Mouse (Mus musculus) hindbrain, embryonic 14.5 days (tissue): ENCODE results near the gene Tbx3. TPM values are rescaled to one million over a fixed set of nuclear protein-coding genes. Genes with fewer than 3 reads are reported as not detected.

Experiments
- ATAC-seq: fragments of 200-750 bp; cut with Nextera tagmentation; 2 replicates; pipeline ENCODE4 v1.8.0; 2017; ENCODE audit warnings: moderate number of reproducible peaks, mild to moderate bottlenecking, moderate TSS enrichment, moderate library complexity; ENCODE audit not compliant: low FRiP score
- DNase-seq: peaks from one replicate; pipeline ENCODE4 v3.0.0-alpha.2; 2015; ENCODE audit warnings: low spot score
- H3K27ac ChIP-seq: fragments of 300-500 bp; sonication (generic); 2 replicates; pipeline ENCODE4 v1.5.1; 2014; ENCODE audit warnings: mild to moderate bottlenecking, moderate library complexity
- H3K27me3 ChIP-seq: fragments of 300-500 bp; sonication (generic); 2 replicates; pipeline ENCODE4 v1.6.1; 2014; ENCODE audit warnings: mild to moderate bottlenecking, low read length, mixed read lengths; ENCODE audit not compliant: control insufficient read depth, insufficient read depth
- H3K36me3 ChIP-seq: fragments of 300-500 bp; sonication (generic); replicated peaks from 2 replicates; pipeline ENCODE4 v1.6.1; 2014; ENCODE audit not compliant: control insufficient read depth, insufficient read depth
- H3K4me1 ChIP-seq: fragments of 300-500 bp; sonication (generic); replicated peaks from 2 replicates; pipeline ENCODE4 v1.6.1; 2014; ENCODE audit warnings: antibody characterized with exemption, low read length, mixed read lengths; ENCODE audit not compliant: control insufficient read depth, insufficient read depth
- H3K4me2 ChIP-seq: fragments of 300-500 bp; sonication (generic); replicated peaks from 2 replicates; pipeline ENCODE4 v1.6.1; 2014; ENCODE audit warnings: mild to moderate bottlenecking, moderate library complexity
- H3K4me3 ChIP-seq: fragments of 300-500 bp; sonication (generic); replicated peaks from 2 replicates; pipeline ENCODE4 v1.5.1; 2014; ENCODE audit warnings: mild to moderate bottlenecking, low read length
- H3K9ac ChIP-seq: fragments of 300-500 bp; sonication (generic); 2 replicates; pipeline ENCODE4 v1.6.1; 2014
- H3K9me3 ChIP-seq: fragments of 300-500 bp; sonication (generic); 2 replicates; pipeline ENCODE4 v1.6.1; 2016; ENCODE audit warnings: low read length; ENCODE audit not compliant: control insufficient read depth
- WGBS: fragments of 180-500 bp; shearing (Covaris S2); extraction: QIAGEN DNeasy Blood & Tissue Kit; methylation state at CpG from one replicate; pipeline ENCODE4 v1.1.7; 2014; 5-methylcytosine and 5-hydroxymethylcytosine counted together
- polyA plus RNA-seq: library from polyadenylated mRNA; unstranded; fragments of >200 nt; fragmentation: Nextera tagmentation; extraction: Ambion mirVana; gene quantifications from 2 replicates; pipeline ENCODE4 v1.2.1, GENCODE M21; 2014

The Tbx3 gene
- polyA plus RNA-seq, 1 experiment from 2014 or later, result 6.6 TPM

DNA sequence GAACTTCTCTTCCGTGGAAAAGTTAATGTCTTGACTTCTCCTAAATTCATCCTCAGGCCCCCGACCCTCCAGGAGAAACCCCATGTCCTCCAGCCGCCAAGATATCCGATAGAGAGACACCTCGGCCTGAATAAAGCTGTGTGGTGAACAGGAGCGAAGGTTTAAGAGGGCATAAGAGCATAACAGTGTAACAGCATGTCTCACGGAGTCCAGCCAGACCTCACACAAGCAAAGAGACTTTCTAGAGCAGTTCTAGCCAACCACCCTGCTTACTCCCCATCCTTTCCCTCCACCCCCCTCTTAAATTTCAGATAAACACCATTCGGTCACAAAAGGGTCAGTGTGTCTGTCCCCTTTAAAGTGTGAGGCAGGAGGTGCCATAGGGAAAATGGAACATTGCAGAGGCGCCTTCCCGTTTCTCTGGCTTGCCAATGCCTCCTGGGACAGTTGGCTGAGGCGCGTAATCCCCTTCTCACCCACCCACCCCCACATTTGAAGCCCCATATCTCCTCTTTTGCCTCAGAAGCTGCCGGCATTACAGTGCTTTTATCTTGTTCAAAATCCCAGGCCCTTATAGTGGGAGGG, 3.0 kb upstream of the Tbx3 start:
- DNase-seq (no peak), ATAC-seq (no peak)

DNA sequence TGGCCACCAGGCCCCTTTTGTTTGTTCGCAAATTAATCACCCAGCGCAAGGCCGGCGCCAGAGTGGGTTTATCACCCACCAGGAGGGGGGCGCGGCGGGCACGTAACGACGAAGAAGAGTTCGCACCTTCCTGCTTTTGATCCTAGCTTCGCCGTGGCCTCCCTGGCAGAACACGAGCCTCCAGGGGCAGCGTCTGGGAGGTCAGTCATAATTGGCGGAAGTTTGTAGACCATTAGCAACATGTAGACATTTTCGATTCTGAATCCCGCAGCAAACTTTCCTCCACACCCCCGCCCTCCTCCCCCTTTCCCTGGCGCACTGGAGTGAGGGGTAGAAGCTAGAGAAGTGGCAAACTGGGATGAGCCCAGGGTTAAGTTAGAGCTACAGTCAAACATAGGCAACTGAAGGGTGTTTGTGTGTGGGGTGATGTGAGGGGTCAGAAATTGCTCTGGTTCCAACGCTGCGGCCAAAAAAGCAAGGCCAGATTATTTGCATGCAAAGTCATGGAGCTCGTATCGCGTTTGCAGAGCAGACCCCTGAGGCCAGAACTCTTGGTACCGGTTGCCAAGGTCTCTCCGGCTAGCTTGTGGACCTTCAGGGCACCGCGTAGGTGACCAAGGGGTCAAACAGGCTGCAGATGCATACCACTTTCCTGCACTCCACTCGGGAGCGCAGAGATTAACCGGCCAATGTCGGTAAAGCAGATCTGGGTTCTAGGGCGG, 2.1 kb upstream of the Tbx3 start:
- peaks cover 100% of the 10 kb centered on the region for H3K27me3 ChIP-seq
- no peak for ATAC-seq
- no peak overlapping the region for H3K4me3 ChIP-seq
- no peak overlapping the region for H3K9ac ChIP-seq
- no peak overlapping the region for H3K27ac ChIP-seq
- 1% methylated on average over 34 of the region's 34 CpGs for WGBS
- no peaks in the 10 kb centered on the region for H3K36me3 ChIP-seq
- peaks cover 11% of the 10 kb centered on the region; the same call in 1 of the 2 replicates for H3K4me1 ChIP-seq
- H3K9me3 ChIP-seq, result no peaks in the 10 kb centered on the region
- no peak overlapping the region for H3K4me2 ChIP-seq
- DNase-seq, result no peak

More for the DNA sequence above, 3.0 kb upstream of the Tbx3 start:
- Histone ChIP-seq H3K27ac (no peak overlapping the region), H3K4me3 (no peak overlapping the region), H3K9me3 (no peaks in the 10 kb centered on the region), H3K36me3 (no peaks in the 10 kb centered on the region), H3K9ac (no peak overlapping the region), H3K27me3 (peaks cover 100% of the 10 kb centered on the region), H3K4me2 (no peak overlapping the region), H3K4me1 (peaks cover 11% of the 10 kb centered on the region; the same call in 1 of the 2 replicates)
- 2% methylated on average over 13 of the region's 13 CpGs for WGBS

DNA sequence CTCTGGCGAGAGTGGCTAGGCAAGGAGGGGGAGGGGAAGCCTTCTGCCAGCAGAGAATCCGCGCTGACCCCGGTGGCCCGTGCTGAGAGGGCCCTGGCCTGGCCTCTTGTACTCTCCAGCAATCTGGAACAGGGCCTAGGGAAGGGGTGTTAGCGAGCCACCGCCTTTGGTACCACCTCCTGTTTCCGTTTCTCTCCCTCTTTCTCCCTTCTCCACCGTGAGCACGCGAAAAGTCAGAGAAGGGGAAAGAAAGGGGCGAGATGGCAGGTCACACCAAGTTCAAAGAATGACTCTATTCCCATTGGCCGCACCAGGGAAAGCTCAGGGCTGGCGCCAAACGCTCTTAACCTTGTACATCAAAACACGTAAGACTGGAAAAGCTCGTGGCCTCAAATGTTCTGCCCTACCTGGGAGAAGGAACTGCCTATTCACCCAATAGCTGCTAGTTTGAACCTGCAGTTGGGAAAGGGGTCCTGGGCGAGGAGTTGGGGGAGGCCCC, 1.5 kb upstream of the Tbx3 start:
- Histone ChIP-seq H3K9ac (no peak overlapping the region), H3K27ac (no peak overlapping the region), H3K27me3 (peaks cover 100% of the 10 kb centered on the region), H3K4me2 (no peak overlapping the region), H3K4me3 (no peak overlapping the region), H3K36me3 (no peaks in the 10 kb centered on the region), H3K9me3 (no peaks in the 10 kb centered on the region), H3K4me1 (peaks cover 11% of the 10 kb centered on the region; the same call in 1 of the 2 replicates)
- ATAC-seq (no peak), DNase-seq (no peak)
- 1% methylated on average over 18 of the region's 18 CpGs for WGBS

DNA sequence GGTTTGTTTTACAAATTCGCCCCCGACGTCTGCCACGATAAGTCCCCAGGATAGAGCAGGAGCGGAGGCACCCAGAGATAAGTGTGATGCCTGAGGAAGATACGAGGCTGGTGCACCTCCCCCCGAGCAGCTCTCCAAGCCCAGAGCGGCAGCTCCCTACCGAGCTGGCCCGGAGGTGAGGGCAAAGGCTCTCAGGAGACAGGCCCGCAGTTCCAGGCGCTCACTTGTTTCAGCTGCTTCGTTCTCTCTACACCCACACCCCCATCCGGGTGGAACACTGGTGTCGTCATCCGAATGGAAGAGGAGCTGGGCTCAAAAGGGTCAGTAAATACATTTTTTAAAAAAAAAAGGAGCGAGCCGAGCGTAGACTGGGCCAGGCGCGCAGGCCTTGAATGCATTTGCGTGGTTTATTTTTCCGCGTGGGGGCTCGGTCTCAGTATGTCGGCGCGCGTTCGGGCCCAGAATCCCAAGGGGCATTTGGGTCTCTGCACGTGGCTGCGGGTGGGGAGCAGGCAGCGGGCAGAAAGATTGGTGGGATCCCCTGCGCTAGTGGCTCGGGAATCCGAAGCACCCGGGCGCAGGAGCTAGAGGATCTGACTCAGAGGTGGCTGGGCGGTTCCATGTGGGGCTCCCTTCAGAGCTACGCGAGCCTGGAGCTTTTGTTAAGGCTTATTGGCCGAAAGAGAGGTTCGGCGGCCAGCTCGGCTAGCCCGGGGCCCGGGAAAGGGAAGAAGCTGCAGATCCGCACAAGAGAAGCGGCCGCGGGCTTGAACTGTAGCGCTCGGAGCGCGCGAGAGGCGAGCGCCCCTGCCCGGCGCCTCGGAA, 516 bp upstream of the Tbx3 start:
- H3K9me3 ChIP-seq, result no peaks in the 10 kb centered on the region
- WGBS, result under 1% methylated on average over 60 of the region's 61 CpGs
- H3K36me3 ChIP-seq, result no peaks in the 10 kb centered on the region
- peak overlapping the region; percentile 52 for H3K4me2 ChIP-seq
- no peak for DNase-seq
- peaks cover 100% of the 10 kb centered on the region for H3K27me3 ChIP-seq
- H3K9ac ChIP-seq, result peak overlapping the region; percentile 38; the same call in 1 of the 2 replicates
- peaks cover 11% of the 10 kb centered on the region; the same call in 1 of the 2 replicates for H3K4me1 ChIP-seq
- no peak overlapping the region for H3K27ac ChIP-seq
- H3K4me3 ChIP-seq, result peak overlapping the region; percentile 22
- no peak for ATAC-seq

DNA sequence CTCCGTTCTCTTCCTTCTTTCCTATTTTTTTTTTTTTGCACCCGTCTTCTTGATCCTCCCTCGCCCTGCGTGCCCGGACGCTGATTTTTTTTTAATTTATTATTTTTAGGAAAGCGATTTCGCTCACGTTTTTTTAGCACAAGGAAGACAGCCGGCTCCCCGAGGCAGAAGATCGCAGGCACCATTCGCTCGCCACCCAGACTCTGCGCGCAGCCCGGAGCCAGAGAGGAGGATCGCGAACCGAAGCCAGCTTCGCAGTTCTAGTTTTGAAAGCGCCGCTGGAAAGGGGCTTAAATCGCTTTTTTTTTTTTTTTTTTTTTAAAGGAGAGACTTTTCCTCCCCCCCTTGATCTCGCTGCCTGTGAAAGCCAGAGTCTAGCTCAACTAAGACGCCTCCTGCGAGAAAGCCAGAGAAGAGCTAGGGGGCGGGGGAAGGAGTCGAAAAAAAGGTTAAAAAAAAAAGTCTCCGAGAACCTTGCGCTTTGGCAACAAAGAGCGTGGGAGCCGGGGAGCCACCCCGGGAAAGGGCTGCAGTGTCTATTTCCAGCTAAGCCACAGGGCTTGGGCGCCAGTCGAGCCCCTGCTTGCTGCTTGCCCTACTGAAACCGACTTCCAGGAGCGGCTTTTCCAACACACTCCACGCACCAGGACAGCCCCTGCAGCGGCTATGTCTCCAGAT, 794 bp downstream of the Tbx3 start:
- no peak for ATAC-seq
- Histone ChIP-seq H3K27ac (no peak overlapping the region), H3K4me2 (peak overlapping the region; percentile 52), H3K4me3 (peak overlapping the region; percentile 22), H3K4me1 (peaks cover 11% of the 10 kb centered on the region; the same call in 1 of the 2 replicates), H3K27me3 (peaks cover 100% of the 10 kb centered on the region), H3K9me3 (no peaks in the 10 kb centered on the region), H3K36me3 (no peaks in the 10 kb centered on the region), H3K9ac (no peak overlapping the region; the same call in 1 of the 2 replicates)
- under 1% methylated on average over 40 of the region's 40 CpGs for WGBS
- no peak for DNase-seq

DNA sequence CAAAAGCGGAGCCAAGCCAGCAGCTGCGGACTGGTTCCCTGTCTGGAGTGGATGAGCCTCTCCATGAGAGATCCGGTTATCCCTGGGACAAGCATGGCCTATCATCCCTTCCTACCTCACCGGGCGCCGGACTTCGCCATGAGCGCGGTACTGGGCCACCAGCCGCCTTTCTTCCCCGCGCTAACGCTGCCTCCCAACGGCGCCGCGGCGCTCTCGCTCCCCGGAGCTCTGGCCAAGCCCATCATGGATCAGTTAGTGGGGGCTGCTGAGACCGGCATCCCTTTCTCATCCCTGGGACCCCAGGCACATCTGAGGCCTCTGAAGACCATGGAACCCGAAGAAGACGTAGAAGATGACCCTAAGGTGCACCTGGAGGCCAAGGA, 1.5 kb downstream of the Tbx3 start:
- Histone ChIP-seq H3K27me3 (peaks cover 100% of the 10 kb centered on the region), H3K27ac (no peak overlapping the region), H3K9ac (peak overlapping the region; percentile 17; the same call in 1 of the 2 replicates), H3K4me2 (peak overlapping the region; percentile 52), H3K9me3 (no peaks in the 10 kb centered on the region), H3K4me1 (peaks cover 11% of the 10 kb centered on the region; the same call in 1 of the 2 replicates), H3K36me3 (no peaks in the 10 kb centered on the region), H3K4me3 (peak overlapping the region; percentile 22)
- DNase-seq (no peak), ATAC-seq (no peak)
- WGBS, result under 1% methylated on average over 23 of the region's 23 CpGs

DNA sequence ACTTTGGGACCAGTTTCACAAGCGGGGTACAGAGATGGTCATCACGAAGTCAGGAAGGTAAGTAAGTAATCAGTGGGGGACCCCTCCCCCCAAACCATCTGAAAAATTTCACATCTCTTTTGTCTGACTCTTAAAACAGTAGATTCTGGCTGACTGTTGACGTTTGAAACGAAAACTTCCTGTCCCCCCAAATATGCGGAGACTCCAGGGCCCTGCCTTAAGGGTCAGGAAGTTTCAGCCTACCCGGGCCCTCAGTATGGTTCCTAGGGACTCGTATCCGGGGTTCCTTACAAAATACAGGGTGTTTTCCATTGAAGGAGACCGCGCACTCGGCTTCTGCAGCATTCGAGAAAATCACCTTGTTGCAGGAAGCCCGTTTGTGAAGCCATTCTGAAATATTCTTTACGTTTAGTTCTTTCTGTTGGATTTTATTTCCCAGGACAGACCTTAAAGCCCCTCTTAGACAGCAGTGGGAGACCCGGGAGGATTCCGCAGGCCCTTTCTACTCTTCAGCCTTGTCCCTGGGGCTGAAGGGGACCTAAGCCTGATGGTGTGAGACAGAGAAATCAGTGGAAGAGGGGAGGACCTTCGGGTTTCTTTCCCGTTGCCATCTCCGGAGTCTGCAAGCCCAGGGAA, 2.0 kb downstream of the Tbx3 start:
- H3K9me3 ChIP-seq, result no peaks in the 10 kb centered on the region
- under 1% methylated on average over 19 of the region's 19 CpGs for WGBS
- peak overlapping the region; percentile 22 for H3K4me3 ChIP-seq
- H3K4me1 ChIP-seq, result peaks cover 11% of the 10 kb centered on the region; the same call in 1 of the 2 replicates
- peak overlapping the region; percentile 17; the same call in 1 of the 2 replicates for H3K9ac ChIP-seq
- peaks cover 100% of the 10 kb centered on the region for H3K27me3 ChIP-seq
- DNase-seq (no peak), ATAC-seq (no peak)
- H3K36me3 ChIP-seq, result no peaks in the 10 kb centered on the region
- no peak overlapping the region for H3K27ac ChIP-seq
- H3K4me2 ChIP-seq, result peak overlapping the region; percentile 52

DNA sequence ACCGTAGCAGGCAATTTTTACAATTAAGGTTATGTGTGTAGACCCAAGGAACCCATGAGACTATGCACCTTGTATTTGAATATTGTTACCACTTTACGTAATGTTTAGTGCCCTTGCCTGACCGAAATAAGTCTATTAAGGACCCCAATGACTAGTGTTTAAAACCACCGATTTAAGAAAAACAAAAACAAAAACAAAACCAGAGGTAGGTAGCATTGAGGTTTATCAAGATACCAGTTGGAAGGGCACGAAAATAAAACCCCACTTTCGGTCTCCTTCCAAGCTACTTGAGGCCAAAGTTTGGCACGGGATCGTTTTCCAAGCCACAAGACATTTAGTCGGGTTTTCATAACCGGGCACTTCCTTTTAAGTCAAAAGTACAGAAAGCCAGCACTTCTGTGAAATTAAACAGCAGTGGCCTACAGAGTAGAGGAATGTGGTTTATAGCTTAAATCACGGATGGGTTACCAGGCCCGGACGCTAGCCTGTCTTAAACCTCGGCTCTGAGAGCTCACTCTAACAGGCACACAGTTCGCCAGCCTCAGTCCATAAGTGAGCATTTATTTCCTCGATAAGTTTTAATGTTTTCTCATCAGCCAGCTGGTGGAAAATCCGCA, 2.6 kb downstream of the Tbx3 start:
- WGBS, result 2% methylated on average over 17 of the region's 17 CpGs
- H3K9me3 ChIP-seq, result no peaks in the 10 kb centered on the region
- no peak overlapping the region for H3K9ac ChIP-seq
- H3K27me3 ChIP-seq, result peaks cover 100% of the 10 kb centered on the region
- no peak overlapping the region for H3K27ac ChIP-seq
- DNase-seq (no peak), ATAC-seq (no peak)
- peak overlapping the region; percentile 22; the same call in 1 of the 2 replicates for H3K4me3 ChIP-seq
- H3K4me2 ChIP-seq, result peak overlapping the region; percentile 52; the same call in 1 of the 2 replicates
- peaks cover 11% of the 10 kb centered on the region; the same call in 1 of the 2 replicates for H3K4me1 ChIP-seq
- no peaks in the 10 kb centered on the region for H3K36me3 ChIP-seq
